8 mouse cellular contexts compared by ENCODE assay signal in genomic region chr9:52167084-52167483, GRCm38 (mm10). TPM values are rescaled to one million over a fixed set of nuclear protein-coding genes. Genes with fewer than 3 reads are reported as not detected.
DNase-seq lines count a peak whose midpoint lies in the region; ATAC-seq and TF ChIP-seq lines count a peak whose summit lies in the region.

No protein-coding gene starts in this region.

- 53% methylated on average over 3 of the region's 3 CpGs for WGBS in bone marrow, adult 2 months
- WGBS in hindbrain, embryonic 13.5 days: 7% methylated on average over 3 of the region's 3 CpGs
- 5% methylated on average over 3 of the region's 3 CpGs for WGBS in midbrain, embryonic 13.5 days

- H3K36me3 ChIP-seq in hindbrain, embryonic 13.5 days: peaks cover 3% of the 10 kb centered on the region; the same call in 1 of the 2 replicates
- no peaks in the 10 kb centered on the region for H3K36me3 ChIP-seq in midbrain, embryonic 13.5 days

- peak overlapping the region; percentile 70 for H3K4me2 ChIP-seq in hindbrain, embryonic 13.5 days
- H3K4me2 ChIP-seq in midbrain, embryonic 13.5 days (replicated peaks): peak overlapping the region; percentile 58

- H3K27me3 ChIP-seq in hindbrain, embryonic 13.5 days: no peaks in the 10 kb centered on the region
- H3K27me3 ChIP-seq in midbrain, embryonic 13.5 days: 0 out of 2 replicates have a peak, but pooled peaks cover 12% of the 10 kb centered on the region

- H3K9ac ChIP-seq in hindbrain, embryonic 13.5 days: peak overlapping the region; percentile 99
- peak overlapping the region; percentile 99 for H3K9ac ChIP-seq in midbrain, embryonic 13.5 days (replicated peaks)

- no peaks in the 10 kb centered on the region for H3K9me3 ChIP-seq in hindbrain, embryonic 13.5 days
- no peaks in the 10 kb centered on the region for H3K9me3 ChIP-seq in midbrain, embryonic 13.5 days

- no peak for TF ChIP-seq CTCF in bone marrow, adult 2 months (IDR thresholded peaks at IDR 0.05; ENCODE audit: control insufficient read depth, insufficient read depth, low read length)

- TF ChIP-seq POLR2A in bone marrow, adult 2 months (IDR thresholded peaks at IDR 0.05; ENCODE audit: borderline replicate concordance, control insufficient read depth, low read depth, low read length): no peak

- peak overlapping the region; percentile 32 for H3K4me3 ChIP-seq in bone marrow, adult 2 months (replicated peaks; ENCODE audit: control insufficient read depth, low read depth, low read length)
- H3K4me3 ChIP-seq in hindbrain, embryonic 13.5 days: peak overlapping the region; percentile 95
- peak overlapping the region; percentile 85 for H3K4me3 ChIP-seq in midbrain, embryonic 13.5 days (replicated peaks)

- peak; percentile 16 for DNase-seq in kidney, adult 18-20 months
- no peak for DNase-seq in kidney, postnatal 10 days
- no peak for DNase-seq in thymus, postnatal 10 days (ENCODE audit: low spot score in 2 of 2)
- no peak for DNase-seq in embryo, embryonic 10 days (ENCODE audit: low spot score)
- DNase-seq in adrenal gland, postnatal 25 days: no peak

- no peak for ATAC-seq in hindbrain, embryonic 13.5 days (ENCODE audit: low FRiP score)
- no peak for ATAC-seq in midbrain, embryonic 13.5 days

- no peak overlapping the region for H3K27ac ChIP-seq in bone marrow, adult 2 months (ENCODE audit: control insufficient read depth, insufficient read depth, low read depth, low read length, poor library complexity)
- H3K27ac ChIP-seq in hindbrain, embryonic 13.5 days: no peak overlapping the region
- H3K27ac ChIP-seq in midbrain, embryonic 13.5 days: no peak overlapping the region

- no peaks in the 10 kb centered on the region for H3K4me1 ChIP-seq in bone marrow, adult 2 months (ENCODE audit: control insufficient read depth, insufficient read depth, low read length)
- peaks cover 32% of the 10 kb centered on the region for H3K4me1 ChIP-seq in hindbrain, embryonic 13.5 days (replicated peaks)
- H3K4me1 ChIP-seq in midbrain, embryonic 13.5 days (replicated peaks): peaks cover 44% of the 10 kb centered on the region

RNA-seq across cellular contexts. Expression of gene Zc3h12c, which starts 1.3 kb away (rescaled TPM):
- 0.59 and 2.1 TPM in 2 replicates for polyA plus RNA-seq in bone marrow, adult 2 months (2011; ENCODE audit: insufficient read depth, insufficient read length, low replicate concordance, missing spikeins)
- 6.1 and 6.5 TPM in 2 replicates for polyA plus RNA-seq in hindbrain, embryonic 13.5 days (2015; fragmentation: Nextera tagmentation; extraction: Ambion mirVana)
- polyA plus RNA-seq in midbrain, embryonic 13.5 days (2015; fragmentation: Nextera tagmentation; extraction: Ambion mirVana): 10.8 and 10.9 TPM in 2 replicates
- 19.5 and 20.3 TPM in 2 replicates for total RNA-seq in adrenal gland, postnatal 25 days (2021)

Comparison
In these comparisons a context has a peak if more than half of its experiments do, and no peak if none do; other contexts are left out.
1. H3K4me3 ChIP-seq: peak in every context shown above with its lines; median percentile 95 in hindbrain, embryonic 13.5 days; 85 in midbrain, embryonic 13.5 days; 32 in bone marrow, adult 2 months.